Mouse (Mus musculus) ovary, postnatal 14 days (tissue): ENCODE measurements at regions not wholly inside any gene's neighbourhood (a gene's known extent, or its start where the extent isn't known, plus 50 kb on each side); places are given as distances from the start of the nearest gene placed in this dataset.

Experiments
- DNase-seq: peaks from one replicate; pipeline ENCODE4 v3.0.0; 2022; ENCODE audit warnings: low spot score

GRCm38 (mm10) chr12:12819746-12820145 lies 122.0 kb downstream of the Mycn start:
- no peak for DNase-seq

GRCm38 (mm10) chr12:12814693-12815092 lies 127.0 kb downstream of the Mycn start:
- DNase-seq: no peak

DNA sequence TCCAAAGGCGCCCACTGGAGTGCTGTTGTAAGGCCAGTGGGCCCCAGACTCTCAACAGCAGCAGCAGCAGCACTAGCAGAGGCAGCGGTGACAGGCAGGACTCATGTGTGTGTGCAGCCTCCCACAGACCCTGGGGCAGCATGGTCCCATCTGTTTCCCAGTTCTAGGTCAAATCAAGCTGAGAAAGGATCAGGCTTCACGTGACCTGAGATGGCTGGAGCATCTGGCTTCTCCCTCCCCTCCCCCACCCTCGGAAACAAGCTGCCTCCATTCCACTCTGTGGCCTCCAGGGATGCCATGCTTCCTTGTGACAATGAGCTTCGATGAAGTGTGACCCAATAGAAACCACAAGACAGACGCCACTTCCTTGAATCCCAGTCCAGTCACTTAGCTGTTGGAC lies 128.8 kb downstream of the Mycn start:
- DNase-seq: no peak

- DNase-seq: no peak
Observed at GRCm38 (mm10) chr12:12810943-12811342, 130.8 kb downstream of the Mycn start.

DNA sequence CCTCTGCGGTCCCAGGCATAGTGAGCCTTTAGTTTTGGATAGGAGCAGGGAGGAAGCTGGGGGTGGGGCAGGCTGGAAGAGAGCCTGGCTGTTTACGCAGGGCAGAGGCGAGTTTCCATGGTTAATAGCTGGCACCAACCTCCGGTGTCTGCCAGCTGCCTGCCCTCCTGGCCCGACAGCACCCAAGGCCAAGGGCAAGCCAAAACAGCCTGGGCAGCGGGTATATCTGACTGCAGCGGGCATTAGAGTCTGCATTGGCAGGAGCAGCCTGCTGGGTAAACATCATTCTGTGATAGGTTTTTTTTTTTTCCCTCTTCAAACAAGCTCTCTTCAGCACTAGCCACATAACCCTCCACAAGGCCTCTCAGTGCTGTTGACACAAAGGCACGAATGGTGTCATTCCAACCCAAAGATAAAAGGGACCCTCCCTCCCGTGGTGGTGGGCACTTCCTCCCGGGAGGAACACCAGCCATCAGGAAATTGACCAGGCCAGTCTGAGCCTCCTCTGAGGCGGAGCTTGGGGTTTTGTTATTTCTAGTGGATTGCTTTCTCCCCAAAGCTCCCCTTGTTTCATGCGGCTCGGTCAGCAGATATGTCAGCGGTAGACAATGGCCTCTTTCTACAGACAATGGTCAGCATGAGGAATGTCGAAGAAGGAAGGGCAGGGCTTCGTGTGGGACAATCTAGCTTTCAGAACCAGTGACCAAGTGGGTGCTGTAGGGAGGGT lies 131.4 kb downstream of the Mycn start:
- peak; percentile 65 for DNase-seq

GRCm38 (mm10) chr12:12808120-12808519 lies 133.6 kb downstream of the Mycn start:
- no peak for DNase-seq

- no peak for DNase-seq
Observed at GRCm38 (mm10) chr12:12803602-12804001, 138.1 kb downstream of the Mycn start.

DNA sequence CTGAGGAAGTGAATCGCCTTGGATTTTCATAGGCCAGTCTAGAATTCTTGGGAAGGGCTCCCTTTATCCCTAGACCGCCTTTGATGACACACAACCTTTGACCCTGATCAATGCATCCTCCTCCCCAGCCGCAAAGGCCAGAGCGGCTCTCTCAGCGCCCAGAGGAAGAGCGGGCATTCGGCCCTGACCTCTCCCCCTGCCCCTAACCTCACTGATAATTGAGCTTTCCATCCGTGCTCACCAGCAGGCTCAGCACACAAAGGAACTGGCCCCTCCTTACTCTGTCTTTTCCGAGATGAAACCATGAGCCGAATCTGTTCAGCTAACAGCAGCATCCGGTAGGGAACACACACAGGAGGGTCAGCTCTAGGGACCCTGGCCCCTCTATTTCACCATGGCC lies 139.3 kb downstream of the Mycn start:
- no peak for DNase-seq

GRCm38 (mm10) chr12:12801700-12802099 lies 140.0 kb downstream of the Mycn start:
- DNase-seq: no peak

- no peak for DNase-seq
Observed at GRCm38 (mm10) chr12:12800120-12800519, 141.6 kb downstream of the Mycn start.

DNA sequence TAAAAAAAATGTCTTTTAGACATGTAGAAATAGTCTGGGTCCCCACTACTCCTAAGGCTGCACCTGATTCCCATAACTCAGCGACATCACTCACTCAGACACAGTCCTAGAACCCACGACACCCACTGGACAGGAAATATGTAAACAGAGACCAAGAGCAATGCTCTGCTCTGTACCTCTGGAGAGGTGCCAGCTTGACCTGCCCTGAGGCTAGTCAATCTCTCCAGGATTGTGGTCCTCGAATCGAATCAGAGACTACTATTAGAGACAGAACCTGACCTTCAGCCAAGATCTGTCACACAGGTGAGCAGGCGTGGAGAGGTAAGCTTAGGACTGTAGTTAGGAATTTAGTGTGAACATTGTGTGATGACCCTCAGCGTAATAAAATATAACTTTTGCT lies 152.7 kb downstream of the Mycn start:
- DNase-seq: no peak

DNA sequence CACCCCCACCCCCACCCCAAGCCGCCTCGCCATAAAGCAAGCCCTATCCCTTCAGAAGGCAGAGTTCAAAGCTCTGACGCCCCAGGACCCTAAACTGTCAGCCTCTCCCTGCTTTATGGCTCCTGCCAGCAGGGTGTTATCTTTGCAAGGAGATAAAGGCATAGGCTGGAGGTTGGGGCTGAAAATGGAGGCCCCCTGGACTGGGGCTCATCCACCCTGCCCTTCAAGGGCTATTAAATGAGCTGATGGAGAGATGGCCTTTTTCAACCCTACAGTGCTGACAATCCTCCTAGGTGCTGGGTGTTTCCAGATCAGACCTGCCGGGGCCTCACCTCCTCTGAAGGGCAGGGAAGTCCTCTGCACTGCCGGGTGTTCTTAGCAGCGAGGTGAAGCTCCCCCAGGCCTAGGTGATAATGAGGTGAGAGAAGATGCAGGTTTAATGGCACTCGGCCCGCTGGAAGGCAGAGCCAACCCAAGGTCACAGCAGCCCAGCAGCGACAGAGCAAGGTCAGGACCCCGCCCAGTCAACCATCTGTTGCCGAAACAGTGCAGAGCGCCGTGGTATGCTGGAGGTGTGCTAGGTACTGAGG lies 153.4 kb downstream of the Mycn start:
- DNase-seq: no peak

GRCm38 (mm10) chr12:12787608-12788262 lies 154.0 kb downstream of the Mycn start:
- DNase-seq: no peak

DNA sequence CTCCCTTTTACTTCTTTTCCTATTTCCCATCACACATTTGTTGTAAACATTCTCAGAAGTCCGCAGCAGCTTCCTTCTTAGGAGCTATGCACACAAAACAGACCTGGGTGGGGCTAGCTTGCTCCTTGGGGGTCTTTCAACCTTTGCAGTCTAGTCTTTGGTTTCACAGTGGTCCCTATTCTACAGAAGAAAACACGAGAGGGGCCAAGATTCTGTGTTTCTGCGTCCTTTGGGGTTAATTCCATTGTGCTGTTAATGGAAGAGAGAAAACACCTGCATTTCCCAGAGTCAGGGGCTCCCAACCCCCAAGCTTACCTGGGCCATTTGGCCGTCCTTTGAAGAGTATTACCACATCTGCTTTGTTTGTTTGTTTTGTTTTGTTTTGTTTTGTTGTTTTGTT lies 154.6 kb downstream of the Mycn start:
- no peak for DNase-seq

GRCm38 (mm10) chr12:12783699-12784605 lies 157.8 kb downstream of the Mycn start:
- no peak for DNase-seq

DNA sequence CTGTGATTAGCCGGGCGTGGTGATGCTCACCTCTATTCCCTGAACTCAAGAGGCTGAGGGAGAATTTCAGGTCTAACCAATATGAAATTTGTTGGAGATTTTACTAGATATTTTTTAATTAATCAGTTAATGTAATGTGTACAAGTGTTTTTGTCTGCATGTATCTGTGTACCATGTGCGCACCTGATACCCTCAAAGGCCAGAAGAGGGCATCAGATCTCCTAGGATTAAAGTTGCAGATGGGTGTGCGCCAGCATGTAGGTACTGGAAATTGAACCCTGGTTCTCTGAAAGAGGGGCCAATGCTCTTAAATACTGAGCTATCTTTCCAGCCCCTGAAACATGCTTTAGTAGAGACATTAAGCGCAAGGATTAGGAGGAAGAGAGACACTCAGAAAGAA lies 160.2 kb downstream of the Mycn start:
- no peak for DNase-seq

DNA sequence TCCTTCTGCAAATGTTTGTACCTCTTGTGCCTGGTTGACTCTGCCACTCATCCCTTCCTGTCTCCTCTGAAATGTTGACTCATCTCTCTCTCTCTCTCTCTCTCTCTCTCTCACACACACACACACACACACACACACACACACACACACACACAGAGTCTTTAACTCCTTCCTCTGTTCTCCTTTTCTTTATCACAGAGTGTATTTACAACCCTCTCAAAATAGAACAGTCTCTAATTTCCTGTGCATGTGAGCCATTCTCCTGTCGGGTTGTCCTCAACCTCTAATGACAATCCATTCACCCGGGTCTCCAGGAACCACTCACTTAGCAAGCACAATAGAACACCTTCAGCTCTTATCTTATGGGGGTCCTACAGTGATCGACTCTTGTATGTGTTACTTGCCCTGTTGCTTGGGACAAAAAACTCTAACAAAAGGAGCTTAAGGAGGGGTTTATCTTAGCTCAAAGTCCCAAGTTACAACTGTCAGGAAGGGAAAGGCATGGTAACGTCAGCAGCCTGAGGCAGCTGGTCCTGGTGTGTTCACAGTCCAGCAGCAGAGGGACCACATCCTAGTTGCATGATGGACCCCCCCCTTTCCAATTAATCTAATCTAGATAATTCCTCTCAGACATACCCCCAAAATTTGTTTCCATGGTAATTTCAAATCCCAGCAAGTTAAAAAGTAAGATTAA lies 163.0 kb downstream of the Mycn start:
- no peak for DNase-seq

GRCm38 (mm10) chr12:12777422-12777821 lies 164.3 kb downstream of the Mycn start:
- DNase-seq: no peak

DNA sequence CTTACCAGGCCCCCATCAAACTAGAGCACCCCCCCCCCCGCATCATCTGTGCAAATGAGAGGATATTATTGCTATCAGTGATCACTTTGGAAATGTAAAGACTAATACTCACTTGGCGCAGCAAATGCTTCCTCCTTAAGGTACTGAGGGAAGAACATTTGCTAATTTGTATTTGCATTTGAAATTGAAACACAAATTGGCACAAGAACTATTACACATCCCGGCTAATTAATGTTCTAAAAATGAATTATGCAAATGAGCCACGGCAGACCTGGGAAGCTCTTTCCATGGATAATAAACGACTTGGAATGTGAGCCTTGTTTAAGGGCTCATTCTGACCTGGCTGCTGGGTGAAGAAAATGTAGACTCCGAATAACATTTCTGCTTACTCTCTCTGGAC lies 164.9 kb downstream of the Mycn start:
- DNase-seq: no peak

DNA sequence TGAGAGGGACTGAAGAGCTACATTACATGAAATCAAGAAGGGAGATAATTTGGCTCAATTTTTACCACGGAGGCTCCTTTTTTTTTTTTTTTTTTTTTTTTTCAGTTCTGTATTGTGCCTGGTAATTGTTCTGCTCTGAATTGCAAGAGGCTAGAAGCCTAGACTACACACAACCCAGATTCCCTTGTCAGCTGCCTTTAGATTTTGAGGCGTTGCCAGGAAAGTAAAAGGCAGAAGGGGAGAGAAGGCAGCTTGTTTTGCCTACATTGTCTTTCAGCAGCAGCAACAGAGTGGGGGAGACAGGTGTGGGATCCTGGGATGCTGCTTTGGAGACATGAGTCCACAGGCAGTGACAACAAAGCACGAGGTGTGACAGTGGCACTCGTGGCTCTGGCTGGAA lies 170.7 kb downstream of the Mycn start:
- no peak for DNase-seq

DNA sequence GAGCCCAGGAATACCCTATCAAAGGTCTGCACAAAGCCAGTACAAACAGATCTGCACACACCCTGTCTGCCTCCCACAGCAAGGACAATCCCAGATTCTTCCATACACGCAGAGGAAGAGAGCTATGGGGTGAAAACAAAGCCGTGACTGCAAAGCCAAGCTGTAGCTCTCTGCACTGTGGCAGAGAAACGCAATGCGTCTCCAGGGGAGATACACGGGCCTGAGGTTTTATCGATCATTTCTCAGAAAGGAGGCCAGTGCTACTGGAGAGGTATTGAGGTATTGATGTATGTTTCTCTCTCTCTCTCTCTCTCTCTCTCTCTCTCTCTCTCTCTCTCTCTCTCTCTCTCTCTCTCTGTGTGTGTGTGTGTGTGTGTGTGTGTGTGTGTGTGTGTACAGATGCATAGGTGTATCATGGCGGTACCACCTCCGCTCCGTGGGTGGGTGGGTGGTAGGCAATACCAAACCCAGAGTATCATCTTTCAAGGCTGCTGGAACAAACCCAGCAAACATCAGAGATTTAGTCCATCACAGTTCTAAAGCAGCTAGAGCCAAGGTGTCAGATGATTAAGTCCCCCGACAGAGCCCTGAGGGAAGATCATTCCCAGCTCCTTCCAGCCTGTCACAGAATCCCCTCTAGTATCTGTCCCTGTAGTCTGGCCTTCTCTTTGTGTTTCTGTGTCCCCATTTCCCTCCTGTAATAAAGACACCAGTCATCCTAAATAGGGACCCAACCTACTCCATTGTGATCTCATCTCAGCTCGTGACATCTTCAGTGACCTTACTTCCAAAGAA lies 175.0 kb downstream of the Mycn start:
- DNase-seq: no peak
